Mouse (Mus musculus) MEL (cell line): ENCODE results near the gene Fam13c. TPM values are rescaled to one million over a fixed set of nuclear protein-coding genes. Genes with fewer than 3 reads are reported as not detected.

ENCODE experiments used
- DNase-seq: peaks from one replicate; pipeline ENCODE4 v3.0.0; 2011; ENCODE audit warnings: low read depth, low spot score
- H3K27ac ChIP-seq: 2 replicates; pipeline ENCODE4 v1.5.1; 2012; ENCODE audit warnings: low read depth, mild to moderate bottlenecking, control low read depth, low read length, moderate library complexity; ENCODE audit not compliant: control insufficient read depth
- H3K27me3 ChIP-seq, 2 experiments: fragments of 150-350 bp in 1 of 2; sonication (generic) in 1 of 2; 2 replicates each; pipeline ENCODE4 v1.6.1; 2012; ENCODE audit warnings: low read length in 2 of 2, mild to moderate bottlenecking in 2 of 2, improper control_type of control experiment in 1 of 2, moderate library complexity in 1 of 2; ENCODE audit not compliant: insufficient read depth in 2 of 2, control insufficient read depth in 1 of 2
- H3K36me3 ChIP-seq, 2 experiments: 2 replicates each; pipeline ENCODE4 v1.6.1; 2012 to 2014; ENCODE audit warnings: low read length in 2 of 2, improper control_type of control experiment in 1 of 2, inconsistent platforms in 1 of 2, mild to moderate bottlenecking in 1 of 2; ENCODE audit not compliant: insufficient read depth in 2 of 2, control insufficient read depth in 1 of 2
- H3K4me1 ChIP-seq, 2 experiments: fragments of 150-350 bp in 1 of 2; sonication (generic) in 1 of 2; 2 replicates each; pipeline ENCODE4 v1.6.1; 2012; ENCODE audit warnings: low read length in 2 of 2, improper control_type of control experiment in 1 of 2, mild to moderate bottlenecking in 1 of 2; ENCODE audit not compliant: insufficient read depth in 2 of 2, control insufficient read depth in 1 of 2
- H3K4me3 ChIP-seq, 2 experiments: fragments of 150-350 bp in 1 of 2; sonication (generic) in 1 of 2; 2 replicates each; pipeline ENCODE4 v1.5.1; 2012; ENCODE audit warnings: low read depth in 2 of 2, low read length in 2 of 2, mild to moderate bottlenecking in 2 of 2, moderate library complexity in 2 of 2, control low read depth in 1 of 2, improper control_type of control experiment in 1 of 2; ENCODE audit not compliant: control insufficient read depth in 1 of 2, insufficient read depth in 1 of 2
- H3K79me2 ChIP-seq: 2 replicates; pipeline ENCODE4 v1.6.1; 2012; ENCODE audit warnings: mild to moderate bottlenecking, low read length, moderate library complexity; ENCODE audit not compliant: control insufficient read depth, poor library complexity, insufficient read depth
- H3K9ac ChIP-seq: 2 replicates; pipeline ENCODE4 v1.6.1; 2012; ENCODE audit warnings: low read depth, mild to moderate bottlenecking, control low read depth, low read length, moderate library complexity; ENCODE audit not compliant: control insufficient read depth, poor library complexity, severe bottlenecking
- H3K9me3 ChIP-seq: fragments of 150-350 bp; sonication (generic); replicated peaks from 2 replicates; pipeline ENCODE4 v1.6.1; 2012; ENCODE audit warnings: mild to moderate bottlenecking, low read length, improper control_type of control experiment, moderate library complexity; ENCODE audit not compliant: insufficient read depth
- BHLHE40 ChIP-seq: IDR thresholded peaks from 2 replicates; pipeline ENCODE4 v1.6.1; 2012; ENCODE audit warnings: low read depth, mild to moderate bottlenecking, inconsistent platforms, low read length, improper control_type of control experiment, borderline replicate concordance
- CHD2 ChIP-seq: IDR thresholded peaks from 2 replicates; pipeline ENCODE4 v1.6.1; 2011; ENCODE audit warnings: low read length, improper control_type of control experiment
- CTCF ChIP-seq, 3 experiments: IDR thresholded peaks in 2 of 3; conservative IDR thresholded peaks in 1 of 3; 2 replicates each; pipeline ENCODE4 v1.5.1; 2011 to 2012; ENCODE audit warnings: low read length in 3 of 3, low read depth in 2 of 3, mild to moderate bottlenecking in 2 of 3, improper control_type of control experiment in 1 of 3, inconsistent platforms in 1 of 3, mixed read lengths in 1 of 3, moderate library complexity in 1 of 3; ENCODE audit not compliant: control insufficient read depth in 1 of 3, insufficient read depth in 1 of 3, poor library complexity in 1 of 3, severe bottlenecking in 1 of 3
- E2F4 ChIP-seq: IDR thresholded peaks from 2 replicates; pipeline ENCODE4 v1.6.1; 2011; ENCODE audit warnings: low read depth, low read length, improper control_type of control experiment, borderline replicate concordance
- ELF1 ChIP-seq: IDR thresholded peaks from 2 replicates; pipeline ENCODE4 v1.6.1; 2014; ENCODE audit warnings: low read depth, mild to moderate bottlenecking, inconsistent platforms, low read length, improper control_type of control experiment, moderate library complexity
- ETS1 ChIP-seq: IDR thresholded peaks from 2 replicates; pipeline ENCODE4 v1.6.1; 2012; ENCODE audit warnings: low read depth, mild to moderate bottlenecking, inconsistent platforms, low read length, improper control_type of control experiment, moderate library complexity
- GATA1 ChIP-seq: IDR thresholded peaks from 2 replicates; pipeline ENCODE4 v1.6.1; 2011; ENCODE audit warnings: low read depth, low read length, improper control_type of control experiment
- MYB ChIP-seq: IDR thresholded peaks from 2 replicates; pipeline ENCODE4 v1.6.1; 2011; ENCODE audit warnings: mild to moderate bottlenecking, low read depth, low read length, improper control_type of control experiment
- NRF1 ChIP-seq: IDR thresholded peaks from 2 replicates; pipeline ENCODE4 v1.6.1; 2014; ENCODE audit warnings: low read depth, mild to moderate bottlenecking, inconsistent platforms, low read length, improper control_type of control experiment, moderate library complexity; ENCODE audit not compliant: poor library complexity, insufficient read depth, severe bottlenecking
- POLR2AphosphoS2 ChIP-seq: IDR thresholded peaks from 2 replicates; pipeline ENCODE4 v1.6.1; 2011; ENCODE audit warnings: low read length, improper control_type of control experiment
- POLR2AphosphoS5 ChIP-seq: IDR thresholded peaks from 2 replicates; pipeline ENCODE4 v1.6.1; 2012; ENCODE audit warnings: low read depth, borderline replicate concordance, mild to moderate bottlenecking, inconsistent platforms, low read length, moderate library complexity, mixed read lengths
- RAD21 ChIP-seq: IDR thresholded peaks from 2 replicates; pipeline ENCODE4 v1.6.1; 2011; ENCODE audit warnings: mild to moderate bottlenecking, low read depth, low read length, improper control_type of control experiment
- SMC3 ChIP-seq: IDR thresholded peaks from 2 replicates; pipeline ENCODE4 v1.6.1; 2011; ENCODE audit warnings: low read depth, low read length, improper control_type of control experiment
- TAL1 ChIP-seq: IDR thresholded peaks from 2 replicates; pipeline ENCODE4 v1.6.1; 2012; ENCODE audit warnings: mild to moderate bottlenecking, inconsistent platforms, low read length, moderate library complexity, mixed read lengths
- TBP ChIP-seq: IDR thresholded peaks from 2 replicates; pipeline ENCODE4 v1.8.0; 2011; ENCODE audit warnings: low read depth, low read length, improper control_type of control experiment
- TCF12 ChIP-seq: IDR thresholded peaks from 2 replicates; pipeline ENCODE4 v1.6.1; 2014; ENCODE audit warnings: low read depth, mild to moderate bottlenecking, inconsistent platforms, low read length, improper control_type of control experiment, moderate library complexity
- USF2 ChIP-seq, 2 experiments: IDR thresholded peaks; 2 replicates each; pipeline ENCODE4 v1.6.1; 2011 to 2012; ENCODE audit warnings: improper control_type of control experiment in 2 of 2, low read length in 2 of 2, borderline replicate concordance in 1 of 2, inconsistent platforms in 1 of 2, low read depth in 1 of 2, mild to moderate bottlenecking in 1 of 2; ENCODE audit not compliant: insufficient read depth in 1 of 2
- ZKSCAN1 ChIP-seq: IDR thresholded peaks from 2 replicates; pipeline ENCODE4 v1.6.1; 2012; ENCODE audit warnings: low read depth, mild to moderate bottlenecking, inconsistent platforms, low read length, improper control_type of control experiment, moderate library complexity
- ZMIZ1 ChIP-seq: IDR thresholded peaks from 2 replicates; pipeline ENCODE4 v1.6.1; 2012; ENCODE audit warnings: low read depth, mild to moderate bottlenecking, inconsistent platforms, low read length, improper control_type of control experiment, moderate library complexity
- ZNF384 ChIP-seq: IDR thresholded peaks from 2 replicates; pipeline ENCODE4 v1.6.1; 2012; ENCODE audit warnings: low read depth, mild to moderate bottlenecking, inconsistent platforms, low read length, improper control_type of control experiment
- polyA plus RNA-seq, 2 experiments: library from polyadenylated mRNA; stranded (reverse) in 1 of 2; unstranded in 1 of 2; fragments of >175 nt in 1 of 2; fragments of >200 nt in 1 of 2; gene quantifications; 2 replicates each; pipeline versions ENCODE4 v1.2.1 to v1.2.4; 2012; ENCODE audit warnings: low replicate concordance in 2 of 2, low read depth in 1 of 2; ENCODE audit not compliant: insufficient read length in 2 of 2, insufficient read depth in 1 of 2, missing spikeins in 1 of 2
- total RNA-seq: library from RNA; depleted of rRNA; stranded (reverse); fragments of 300-350 nt; gene quantifications from 2 replicates; pipeline ENCODE4 v1.2.3, GENCODE M21; 2012

Gene Fam13c
- total and polyA plus RNA-seq, 3 experiments = not detected

- Histone ChIP-seq H3K4me3 (no peak overlapping the region), H3K79me2 (no peaks in the 10 kb centered on the region), H3K36me3 (no peaks in the 10 kb centered on the region), H3K27ac (no peak overlapping the region), H3K9me3 (no peaks in the 10 kb centered on the region), H3K4me1 (no peaks in the 10 kb centered on the region), H3K9ac (no peak overlapping the region), H3K27me3 (no peaks in the 10 kb centered on the region)
- DNase-seq = no peak
- no peak for TF ChIP-seq ELF1
- no peak for TF ChIP-seq E2F4
- TF ChIP-seq MYB = no peak
- TF ChIP-seq ZKSCAN1 = no peak
- TF ChIP-seq POLR2AphosphoS5 = no peak
- TF ChIP-seq POLR2AphosphoS2 = no peak
- TF ChIP-seq USF2 (IDR thresholded peaks at IDR 0.05; ENCODE audit: borderline replicate concordance in 1 of 2, insufficient read depth in 1 of 2, low read depth in 1 of 2, low read length in 2 of 2) = no peak
- TF ChIP-seq RAD21 = no peak
- TF ChIP-seq TAL1 = no peak
- TF ChIP-seq TCF12 = no peak
- TF ChIP-seq GATA1 = no peak
- TF ChIP-seq ZNF384 = no peak
- TF ChIP-seq ETS1 = no peak
- no peak for TF ChIP-seq CTCF (IDR thresholded peaks at IDR 0.05 in 2 of 3, conservative IDR thresholded peaks at IDR 0.05 in 1 of 3; ENCODE audit: control insufficient read depth in 1 of 3, insufficient read depth in 1 of 3, low read depth in 2 of 3, low read length in 3 of 3, poor library complexity in 1 of 3, severe bottlenecking in 1 of 3)
- TF ChIP-seq NRF1 = no peak
- TF ChIP-seq ZMIZ1 = no peak
- TF ChIP-seq TBP = no peak
These were observed 112.2 kb downstream of the Fam13c start for GRCm38 (mm10) chr10:70552531-70552930.

- Histone ChIP-seq H3K9me3 (no peaks in the 10 kb centered on the region), H3K27ac (no peak overlapping the region), H3K4me3 (no peak overlapping the region), H3K9ac (no peak overlapping the region)
- DNase-seq = peak; percentile 7
- TF ChIP-seq POLR2AphosphoS2 (no peak), BHLHE40 (no peak), SMC3 (0 out of 2 replicates have a peak, but pooled peaks have one; percentile 21), RAD21 (peak; percentile 34), CTCF (IDR thresholded peaks at IDR 0.05 in 2 of 3, conservative IDR thresholded peaks at IDR 0.05 in 1 of 3; ENCODE audit: control insufficient read depth in 1 of 3, insufficient read depth in 1 of 3, low read depth in 2 of 3, low read length in 3 of 3, poor library complexity in 1 of 3, severe bottlenecking in 1 of 3) (peak; percentile 14 to 56 (median 40); a peak in 5 of 6 replicates), CHD2 (no peak)
- TF ChIP-seq, all 39 proteins: peak for 3
- H3K36me3 ChIP-seq = no peaks in the 10 kb centered on the region
- no peaks in the 10 kb centered on the region for H3K79me2 ChIP-seq
- no peaks in the 10 kb centered on the region for H3K27me3 ChIP-seq
- no peaks in the 10 kb centered on the region for H3K4me1 ChIP-seq
These were observed 123.4 kb downstream of the Fam13c start for GRCm38 (mm10) chr10:70563636-70564035.
